Mouse (Mus musculus) ZHBTc4 (cell line): ENCODE results near the gene Wasf1.
A peak's percentile ranks its signal among the peaks of the same experiment; 100 is the strongest.

Source experiments
- DNase-seq: peaks from one replicate; pipeline ENCODE4 v3.0.0-alpha.2; 2011; ENCODE audit warnings: low read depth, low spot score

Gene Wasf1

GRCm38 (mm10) chr10:40895765-40896164 lies 12.5 kb downstream of the Wasf1 start:
- no peak for DNase-seq

- no peak for DNase-seq
Measured at GRCm38 (mm10) chr10:40896656-40897055, 13.4 kb downstream of the Wasf1 start.

GRCm38 (mm10) chr10:40901786-40902185 lies 18.5 kb downstream of the Wasf1 start:
- DNase-seq: no peak

- DNase-seq: no peak
Measured at GRCm38 (mm10) chr10:40906131-40906530, 22.9 kb downstream of the Wasf1 start.

GRCm38 (mm10) chr10:40906802-40907201 lies 23.5 kb downstream of the Wasf1 start:
- no peak for DNase-seq

GRCm38 (mm10) chr10:40908580-40908979 lies 25.3 kb downstream of the Wasf1 start:
- no peak for DNase-seq

GRCm38 (mm10) chr10:40910811-40911210 lies 27.5 kb downstream of the Wasf1 start:
- peak; percentile 65 for DNase-seq

GRCm38 (mm10) chr10:40915240-40915639 lies 32.0 kb downstream of the Wasf1 start:
- DNase-seq: no peak

GRCm38 (mm10) chr10:40918669-40919440 lies 35.6 kb downstream of the Wasf1 start:
- peak; percentile 14 for DNase-seq

GRCm38 (mm10) chr10:40919464-40919863 lies 36.2 kb downstream of the Wasf1 start:
- DNase-seq: no peak

- DNase-seq: no peak
Measured at GRCm38 (mm10) chr10:40932995-40933394, 49.7 kb downstream of the Wasf1 start.

- DNase-seq: peak; percentile 24
Measured at GRCm38 (mm10) chr10:40936160-40936726, 53.0 kb downstream of the Wasf1 start.

GRCm38 (mm10) chr10:40937569-40937968 lies 54.3 kb downstream of the Wasf1 start:
- DNase-seq: peak; percentile 42

- no peak for DNase-seq
Measured at GRCm38 (mm10) chr10:40942688-40943087, 59.4 kb downstream of the Wasf1 start.

GRCm38 (mm10) chr10:40950176-40950575 lies 66.9 kb downstream of the Wasf1 start:
- DNase-seq: no peak

- no peak for DNase-seq
Measured at GRCm38 (mm10) chr10:40956206-40956605, 72.9 kb downstream of the Wasf1 start.

- DNase-seq: peak; percentile 64
Measured at GRCm38 (mm10) chr10:40961365-40961764, 78.1 kb downstream of the Wasf1 start.

GRCm38 (mm10) chr10:40962008-40962407 lies 78.7 kb downstream of the Wasf1 start:
- DNase-seq: no peak

- no peak for DNase-seq
Measured at GRCm38 (mm10) chr10:40964546-40964945, 81.3 kb downstream of the Wasf1 start.

GRCm38 (mm10) chr10:40968551-40968950 lies 85.3 kb downstream of the Wasf1 start:
- DNase-seq: no peak

GRCm38 (mm10) chr10:40969372-40970033 lies 86.2 kb downstream of the Wasf1 start:
- DNase-seq: peak; percentile 21

GRCm38 (mm10) chr10:40970601-40971245 lies 87.4 kb downstream of the Wasf1 start:
- no peak for DNase-seq
